Mouse (Mus musculus): ENCODE data around the gene Atp1a4. TPM values are rescaled to one million over a fixed set of nuclear protein-coding genes. Genes with fewer than 3 reads are reported as not detected.
A peak's percentile ranks its signal among the peaks of the same experiment; 100 is the strongest.

Gene Atp1a4
- total RNA-seq, 2 experiments from 2014 or later, result not detected

DNA sequence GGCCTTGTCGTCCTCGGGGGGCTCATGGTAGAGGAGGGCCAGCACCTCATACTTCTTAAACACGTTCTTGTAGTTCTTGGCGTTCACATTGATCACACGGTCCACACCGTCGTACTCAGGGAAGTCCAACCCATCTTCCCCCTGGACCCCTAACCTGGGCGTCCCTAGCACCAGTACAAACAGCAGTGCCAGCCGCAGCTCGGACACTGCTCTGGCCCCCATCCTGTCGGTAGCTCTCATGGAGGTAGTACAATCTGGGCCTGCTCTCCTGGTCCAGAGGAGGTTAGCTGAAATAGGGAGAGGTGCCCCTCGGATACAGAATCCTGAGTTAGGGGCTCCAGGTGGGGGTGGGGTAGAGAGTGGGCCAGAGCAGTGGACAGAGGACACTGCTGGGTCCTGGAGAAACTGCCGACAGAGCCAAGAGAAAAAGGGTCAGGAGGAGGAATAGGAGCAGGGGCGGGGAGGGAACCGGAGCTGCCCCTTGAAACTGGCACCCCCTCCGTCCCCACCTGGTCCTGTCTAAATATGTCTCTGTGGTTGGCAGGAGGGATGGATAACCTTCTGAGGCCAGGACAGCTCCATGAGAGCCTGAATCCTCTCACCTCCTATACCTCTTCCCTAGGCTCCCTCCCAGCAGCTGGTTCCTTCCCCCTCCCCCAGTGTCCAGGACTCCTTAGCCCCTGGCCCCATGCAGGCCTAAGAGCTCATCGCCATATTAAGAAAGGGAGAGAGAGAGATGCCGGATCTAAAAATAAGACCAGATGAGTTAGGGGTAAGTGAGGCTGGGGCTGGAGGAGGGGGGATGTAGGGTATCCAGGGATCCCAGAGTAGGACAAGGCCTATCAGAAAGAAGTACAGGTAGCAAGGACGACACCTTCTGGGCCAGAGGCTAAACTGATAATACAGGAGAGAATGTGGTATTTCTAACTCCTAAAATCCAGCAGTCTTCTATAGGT lies 38.5 kb downstream of the Atp1a4 start, which contains the start of gene Casq1:
TSS of gene Casq1 (minus strand) at position 418 of the 956 bp plus-strand sequence.
- no peak for DNase-seq (ENCODE audit: low spot score in 2 of 2)

DNA sequence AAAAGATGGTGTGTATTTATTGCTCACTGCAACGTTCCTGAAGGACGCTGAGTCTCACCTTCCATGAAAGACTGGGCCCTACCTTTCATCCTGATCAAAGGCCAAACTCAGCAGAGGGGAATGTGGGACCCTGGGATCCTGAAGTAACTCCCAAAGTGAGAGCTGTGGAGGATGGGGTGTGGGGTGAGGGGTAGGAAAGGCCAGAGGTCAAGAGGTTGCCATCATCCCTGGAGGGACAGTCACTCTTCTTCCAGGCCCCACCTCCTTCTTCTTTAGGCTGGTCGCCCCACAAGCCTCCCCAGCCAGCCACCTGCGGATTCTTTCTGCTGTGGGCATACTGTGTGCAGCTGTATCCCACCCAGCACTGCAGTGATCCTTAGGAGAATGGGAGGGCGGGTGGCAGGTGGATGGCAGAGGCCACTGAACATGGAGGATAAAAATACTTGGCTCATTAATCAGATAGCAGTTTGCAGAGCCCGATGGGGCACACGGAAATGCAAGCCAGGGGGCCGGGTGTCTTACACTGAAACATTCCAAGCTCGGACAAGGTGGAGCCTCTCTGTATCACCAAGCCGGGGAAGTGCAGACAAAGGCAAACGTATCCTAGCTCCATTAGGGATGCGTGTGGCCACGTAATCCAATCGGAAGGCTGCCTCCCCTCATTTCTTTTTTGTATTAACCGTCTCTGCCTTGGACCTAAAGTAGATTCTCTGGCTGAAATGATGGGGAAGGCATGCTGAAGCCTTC lies 39.9 kb downstream of the Atp1a4 start:
- DNase-seq (ENCODE audit: low spot score in 2 of 2), result no peak

DNA sequence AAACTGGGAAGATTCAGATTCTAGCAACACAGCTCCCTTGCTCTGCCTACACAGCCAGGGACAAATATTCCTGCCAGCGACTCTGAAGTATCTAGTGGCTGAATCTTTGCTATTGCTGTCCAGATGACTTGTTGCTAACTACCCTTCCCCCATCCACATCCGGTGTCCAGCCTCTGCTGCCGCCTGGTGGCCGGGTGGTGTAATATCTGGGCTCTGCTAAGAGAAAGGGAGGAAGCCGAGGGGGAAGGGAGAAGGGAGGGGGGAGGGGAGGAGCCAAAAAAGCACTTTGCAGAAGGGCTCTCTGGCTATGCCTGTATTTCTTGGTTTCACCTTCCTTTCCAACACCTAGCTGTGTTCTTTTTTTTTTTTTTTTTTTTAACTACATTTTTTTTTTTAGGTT lies 41.1 kb downstream of the Atp1a4 start:
- peak; percentile 93 to 94 for DNase-seq (ENCODE audit: low spot score in 2 of 2)

DNA sequence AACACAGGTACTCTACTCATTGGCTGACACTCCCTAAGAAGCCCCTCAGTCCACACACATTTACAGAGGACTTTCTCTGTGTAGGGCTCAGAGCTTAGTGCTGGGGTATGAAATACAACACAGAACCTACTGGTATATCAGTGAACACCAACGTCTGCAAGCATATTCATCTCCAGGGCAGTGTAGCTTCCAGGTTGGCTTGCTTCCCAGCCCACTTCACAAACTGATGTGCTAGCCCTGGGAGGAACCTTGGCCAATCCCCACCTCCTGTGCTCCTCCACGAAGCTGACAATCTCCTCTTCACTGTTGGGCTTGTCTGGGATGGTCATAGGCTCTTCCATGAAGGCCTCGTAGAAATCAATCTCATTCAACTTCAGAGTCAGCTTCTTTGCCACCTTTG lies 43.5 kb downstream of the Atp1a4 start:
- no peak for DNase-seq (ENCODE audit: low spot score in 2 of 2)

DNA sequence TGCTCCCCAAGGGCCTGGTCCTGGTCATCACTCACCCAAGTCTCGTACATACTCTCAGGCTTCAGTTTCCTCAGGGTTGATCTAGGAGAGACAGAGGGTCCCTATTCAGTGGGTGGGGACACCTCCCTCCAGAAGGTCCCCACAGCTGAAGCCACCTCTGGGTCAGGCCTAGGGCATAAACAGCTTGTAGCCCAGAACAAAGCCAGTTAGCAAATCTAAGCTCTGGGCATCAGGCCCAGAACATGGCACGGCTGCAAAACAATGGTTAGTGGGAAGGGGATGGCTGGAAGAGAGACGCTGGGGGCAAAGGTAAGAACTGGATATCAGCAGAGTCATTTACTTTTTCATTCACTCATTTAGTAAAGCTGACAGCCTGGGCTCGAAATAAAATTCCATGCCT lies 44.4 kb downstream of the Atp1a4 start:
- DNase-seq (ENCODE audit: low spot score in 2 of 2), result no peak

DNA sequence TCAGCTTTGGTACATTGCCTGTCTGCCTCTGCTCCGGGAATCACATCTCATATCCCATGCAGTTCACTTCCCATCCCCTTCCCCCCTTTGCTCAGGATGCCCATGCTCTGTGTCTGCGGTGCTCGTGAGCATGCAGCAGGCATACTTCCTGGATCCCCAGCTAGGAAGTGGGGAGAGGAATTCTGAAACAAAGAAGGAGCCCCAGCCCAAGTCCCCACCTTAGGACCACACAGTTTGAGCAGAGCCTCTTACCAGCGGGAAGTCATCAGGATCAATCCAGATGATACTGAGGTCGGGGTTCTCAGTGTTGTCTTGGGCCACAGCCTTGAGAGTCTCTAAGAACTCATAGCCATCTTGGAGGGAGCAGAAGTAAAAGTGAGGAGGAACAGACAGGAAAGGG lies 45.4 kb downstream of the Atp1a4 start:
- no peak for DNase-seq (ENCODE audit: low spot score in 2 of 2)

DNA sequence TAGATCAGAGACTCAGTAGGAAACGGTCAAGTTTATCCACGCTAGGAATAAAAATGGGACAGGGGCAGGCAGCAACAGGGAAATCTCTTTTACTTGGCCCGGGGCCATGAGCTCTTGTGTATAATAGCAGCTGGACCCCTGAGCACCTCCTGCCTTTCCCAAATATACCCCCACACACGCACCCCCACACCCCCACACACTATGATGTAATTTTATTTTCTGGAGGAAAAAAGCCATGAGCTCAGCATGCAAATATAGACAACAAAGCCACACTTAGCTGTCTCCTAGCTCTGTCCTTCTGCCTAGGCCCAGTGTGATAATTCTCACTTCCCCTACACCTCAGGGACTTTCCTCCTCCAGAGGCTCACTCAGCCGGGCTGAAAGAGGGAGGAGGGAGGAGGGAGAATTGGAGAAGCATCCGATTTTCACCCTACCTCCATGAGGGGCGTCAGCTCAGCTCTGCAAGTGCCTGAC lies 51.1 kb downstream of the Atp1a4 start:
- peak; percentile 47 to 49 for DNase-seq (ENCODE audit: low spot score in 2 of 2)

DNA sequence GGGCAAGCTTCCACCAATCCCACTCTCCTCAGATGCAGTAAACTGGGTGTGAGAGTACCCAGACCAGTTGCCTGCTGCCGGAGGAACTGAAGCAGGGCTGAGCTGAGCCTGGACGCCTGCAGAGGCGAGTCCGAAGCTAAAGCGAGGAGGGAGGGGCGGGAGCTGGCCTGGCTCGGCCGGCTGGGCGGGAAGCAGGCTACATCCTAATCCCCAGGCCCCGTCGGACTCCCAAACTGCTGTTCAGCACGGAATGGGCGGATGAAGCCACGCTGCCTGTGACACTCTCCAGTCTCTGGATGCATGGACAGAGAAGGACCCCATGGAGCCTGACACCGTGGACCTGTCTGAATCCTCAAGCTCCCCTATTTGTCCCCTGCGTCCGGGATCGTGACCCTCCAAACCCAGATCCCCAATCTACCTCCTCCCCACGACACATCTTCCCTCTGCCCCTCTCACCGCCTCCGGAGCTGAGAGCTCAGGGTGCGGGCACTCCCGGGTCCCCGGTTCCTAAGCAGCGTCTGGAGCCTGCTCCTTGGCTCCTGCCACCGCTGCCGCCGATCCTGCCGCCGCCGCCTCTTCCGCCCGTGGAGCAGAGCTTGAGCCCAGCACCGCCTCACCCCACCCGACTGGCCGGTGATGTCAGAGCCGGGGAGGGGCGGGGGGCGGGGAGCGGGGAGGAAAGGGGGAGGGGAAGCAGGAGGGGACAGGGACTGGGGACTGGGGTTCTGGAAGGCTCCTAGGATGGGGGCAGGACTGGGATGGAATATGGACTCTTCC lies 51.9 kb downstream of the Atp1a4 start, which contains the start of gene Pea15a:
TSS of gene Pea15a (minus strand) at position 664 of the 777 bp plus-strand sequence.
- peak; percentile 78 to 87 for DNase-seq (ENCODE audit: low spot score in 2 of 2)

DNA sequence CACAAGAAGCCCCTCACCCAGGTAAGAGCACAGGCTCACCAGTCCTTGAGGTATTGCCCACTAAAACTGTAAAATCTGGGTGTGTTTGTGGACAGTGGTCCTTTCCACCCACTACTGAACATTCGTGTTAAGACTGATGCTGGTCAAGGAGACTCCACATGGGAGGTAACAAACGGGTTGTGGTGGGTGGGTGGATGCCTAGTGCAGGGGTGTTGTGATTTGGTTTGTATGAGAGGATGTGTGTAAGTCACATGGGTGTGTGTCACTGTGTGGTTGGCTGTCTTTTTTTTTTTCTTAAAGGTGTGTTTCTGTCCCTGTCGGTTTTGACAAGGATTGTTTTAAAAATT lies 52.5 kb downstream of the Atp1a4 start:
- no peak for DNase-seq (ENCODE audit: low spot score in 2 of 2)

DNA sequence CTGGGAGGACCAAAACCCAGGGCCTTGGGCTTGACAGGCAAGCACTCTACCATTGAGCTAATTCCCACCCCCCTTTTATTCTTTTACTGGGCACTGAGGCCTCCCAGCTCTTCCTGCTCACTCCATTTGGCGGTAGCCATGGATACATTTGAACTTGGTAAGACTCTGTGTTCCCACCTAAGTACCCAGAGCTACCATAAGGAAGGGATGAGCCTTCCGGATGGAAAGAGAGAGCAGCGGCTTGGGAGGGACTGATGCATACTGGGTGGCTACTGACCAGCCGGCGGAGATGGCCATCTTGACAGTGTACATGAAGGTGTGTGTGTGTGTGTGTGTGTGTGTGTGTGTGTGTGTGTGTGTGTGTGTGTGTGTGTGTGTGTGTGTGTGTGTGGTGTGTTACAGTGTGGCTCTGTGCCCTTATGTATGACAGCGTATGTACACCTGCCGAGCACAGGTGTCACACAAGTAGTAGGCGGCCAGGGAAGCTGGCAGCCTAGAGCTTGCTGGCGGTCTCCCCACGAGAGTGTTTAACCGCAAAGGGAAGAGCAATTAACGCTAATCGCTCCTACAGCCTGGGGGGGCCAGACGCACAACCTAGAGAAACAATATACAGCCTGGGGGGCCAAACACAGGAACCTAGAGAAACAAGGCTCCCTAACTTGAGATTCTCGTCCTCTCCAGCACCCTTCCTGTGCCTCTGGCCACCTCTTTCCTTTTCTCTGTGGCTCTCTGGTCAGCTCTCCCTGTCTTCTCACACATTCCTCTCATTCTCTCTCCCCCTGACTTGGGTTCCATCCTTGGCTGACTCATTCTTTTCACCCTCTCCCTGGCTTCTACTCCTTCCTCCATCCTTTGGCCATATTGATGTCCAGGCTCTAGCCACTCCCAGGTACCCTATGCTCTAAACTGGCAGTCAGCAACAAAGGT lies 53.1 kb downstream of the Atp1a4 start:
- no peak for DNase-seq (ENCODE audit: low spot score in 2 of 2)

DNA sequence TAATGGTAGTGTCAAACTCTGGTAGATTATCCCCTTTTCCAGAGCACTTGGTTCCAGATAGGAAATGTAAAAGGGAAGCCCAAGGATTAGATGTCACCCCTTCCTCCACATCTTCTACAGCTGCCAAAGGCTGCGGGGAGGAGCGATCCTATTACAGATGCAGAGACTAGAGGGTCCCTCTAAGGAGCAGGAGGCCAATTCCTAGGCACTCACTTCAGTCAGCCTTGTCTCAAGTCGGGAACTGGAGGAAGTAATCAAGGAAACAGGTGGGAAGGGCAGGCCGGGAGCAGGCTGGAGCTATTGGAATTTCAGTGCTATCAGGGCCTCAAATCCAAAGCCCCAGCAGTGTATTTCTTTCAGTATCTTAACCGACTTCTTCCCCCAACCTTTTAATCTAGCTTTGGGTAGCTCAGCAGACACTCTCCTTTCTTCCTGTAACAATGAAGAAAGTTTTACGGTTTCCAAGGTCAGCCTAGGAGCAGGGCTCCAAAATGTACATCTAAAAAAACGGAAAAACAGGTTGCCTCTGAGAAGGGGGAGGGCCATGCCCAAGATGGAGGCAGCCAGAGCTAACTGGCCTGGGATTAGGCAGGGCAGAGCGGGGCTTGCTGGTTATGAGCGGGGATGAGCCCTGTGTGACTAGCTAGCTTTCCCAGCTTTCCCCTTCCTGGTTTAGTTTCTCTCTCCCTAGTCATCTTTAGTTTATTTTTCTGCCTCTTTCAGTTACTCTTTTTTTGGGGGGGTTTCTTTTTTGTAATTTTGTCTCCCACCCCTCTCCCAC lies 54.0 kb downstream of the Atp1a4 start:
- DNase-seq (ENCODE audit: low spot score in 2 of 2), result no peak

DNA sequence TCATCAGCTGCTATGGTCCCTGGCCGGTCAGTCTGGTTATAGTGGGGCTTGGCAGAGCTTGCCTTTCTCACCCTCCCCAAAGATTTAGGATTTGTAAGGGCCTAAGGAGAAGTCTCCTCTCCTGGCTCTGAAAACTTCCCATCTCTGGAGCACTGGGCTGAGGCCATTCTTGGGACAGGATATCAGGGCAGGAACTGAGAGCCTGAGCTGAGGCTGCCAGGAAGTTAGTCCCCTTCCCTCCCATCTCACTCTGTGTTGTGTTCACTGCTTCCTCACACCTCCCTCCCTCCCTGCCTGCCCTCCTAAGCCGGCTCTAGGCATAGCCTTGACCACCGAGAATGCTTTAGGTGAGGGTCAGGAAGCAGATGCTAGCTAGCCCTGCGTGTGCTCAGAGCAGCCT lies 54.6 kb downstream of the Atp1a4 start:
- DNase-seq (ENCODE audit: low spot score in 2 of 2), result no peak

DNA sequence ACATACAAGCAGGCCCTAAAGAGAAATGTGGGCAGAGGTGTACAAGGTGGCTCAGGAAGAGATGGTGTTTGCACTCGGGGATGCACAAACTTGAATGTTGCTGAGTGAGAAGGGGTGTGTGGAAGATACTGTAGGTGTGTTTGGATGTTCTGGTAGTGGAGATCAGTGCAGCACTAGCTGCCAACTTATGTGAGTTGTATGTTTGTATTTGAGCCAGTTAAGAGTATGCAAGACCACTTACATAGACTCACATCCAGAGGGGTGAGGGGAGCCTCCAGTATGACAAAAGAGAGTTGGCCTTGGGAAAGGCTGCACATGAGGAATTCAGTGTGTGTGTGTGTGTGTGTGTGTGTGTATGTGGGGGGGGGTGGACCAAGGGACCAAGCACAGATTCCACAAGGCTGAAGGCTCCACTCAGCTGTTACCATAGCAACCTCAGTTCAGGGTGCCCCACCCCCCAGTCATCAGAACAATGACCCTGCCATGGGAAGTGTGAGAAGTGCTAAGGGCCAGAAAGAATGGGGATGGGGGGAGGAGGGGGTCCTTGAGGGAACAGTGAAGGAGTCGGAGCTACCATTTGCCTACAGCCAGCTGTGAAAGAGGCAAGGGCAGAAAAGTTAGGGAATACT lies 55.2 kb downstream of the Atp1a4 start:
- DNase-seq (ENCODE audit: low spot score in 2 of 2), result no peak

DNA sequence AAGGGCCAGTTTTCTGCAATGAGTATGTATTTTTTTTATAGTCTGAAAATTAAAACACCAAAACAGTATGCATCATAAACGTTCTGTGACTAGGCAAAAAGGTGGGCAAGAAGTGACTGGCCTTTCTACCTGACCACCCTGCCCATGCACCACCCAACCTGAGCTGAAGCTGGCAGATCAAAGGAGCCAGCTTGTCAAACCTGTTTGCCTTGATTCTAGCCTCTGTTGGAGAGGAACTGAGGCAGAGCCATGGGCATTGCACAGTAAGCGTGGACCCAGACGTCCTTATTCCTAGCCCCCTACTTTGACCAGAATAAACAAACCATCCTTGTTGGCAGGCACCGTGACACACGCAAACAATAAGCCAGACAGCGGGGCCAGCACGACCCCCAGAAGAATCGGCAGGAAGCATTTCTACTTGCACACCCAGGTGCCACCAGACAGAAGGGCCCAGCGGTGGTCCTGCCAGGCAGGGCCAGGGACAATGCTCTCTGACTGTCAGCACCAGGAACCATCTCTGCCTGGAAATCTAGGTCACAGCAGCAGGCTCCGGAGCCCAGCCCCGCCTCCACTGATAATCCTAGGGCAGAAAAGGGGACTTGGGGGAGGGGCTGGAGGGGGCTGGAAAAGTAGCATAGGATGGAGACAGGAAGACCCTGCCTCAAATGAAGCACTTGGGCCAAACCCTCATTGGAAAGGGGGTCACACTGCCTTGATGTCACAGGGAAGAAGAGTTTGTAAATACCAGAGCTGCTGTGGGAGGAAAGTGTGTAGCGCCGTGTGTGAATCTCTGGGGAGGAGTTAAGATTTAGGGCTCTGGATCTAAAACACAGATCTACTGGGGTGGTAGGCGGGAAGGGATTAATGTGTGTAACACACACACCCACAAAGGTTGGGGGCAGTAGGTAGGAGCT lies 56.0 kb downstream of the Atp1a4 start:
- DNase-seq (ENCODE audit: low spot score in 2 of 2), result no peak

DNA sequence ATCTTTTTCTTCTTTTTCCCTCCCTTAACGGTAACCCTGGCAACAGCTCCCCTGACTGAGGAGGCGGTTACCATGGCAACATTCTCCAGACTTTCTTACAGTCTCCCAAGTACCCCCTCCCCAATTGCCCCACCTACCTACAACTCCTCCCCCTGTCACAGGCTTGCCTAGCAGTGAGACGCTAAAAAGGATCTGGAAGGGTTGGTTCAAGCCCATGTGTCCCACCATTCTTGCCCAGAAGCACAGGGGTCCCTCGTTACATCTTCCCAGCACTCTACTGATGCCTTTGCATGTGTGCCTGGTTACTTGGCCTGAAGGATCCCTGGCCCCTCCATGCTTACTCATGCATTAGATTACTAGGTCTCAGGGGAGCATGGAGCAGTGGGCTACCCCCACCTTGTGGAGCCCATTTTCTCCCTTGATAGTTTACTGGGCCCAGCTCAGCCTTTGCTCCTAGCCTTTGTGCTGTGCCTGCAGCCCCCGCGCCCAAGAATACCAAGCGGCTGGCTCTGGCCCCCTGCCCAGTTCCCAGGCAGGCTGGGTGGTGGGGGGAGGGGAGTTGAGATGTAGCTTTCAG lies 57.3 kb downstream of the Atp1a4 start:
- peak; percentile 73 to 77 for DNase-seq (ENCODE audit: low spot score in 2 of 2)

DNA sequence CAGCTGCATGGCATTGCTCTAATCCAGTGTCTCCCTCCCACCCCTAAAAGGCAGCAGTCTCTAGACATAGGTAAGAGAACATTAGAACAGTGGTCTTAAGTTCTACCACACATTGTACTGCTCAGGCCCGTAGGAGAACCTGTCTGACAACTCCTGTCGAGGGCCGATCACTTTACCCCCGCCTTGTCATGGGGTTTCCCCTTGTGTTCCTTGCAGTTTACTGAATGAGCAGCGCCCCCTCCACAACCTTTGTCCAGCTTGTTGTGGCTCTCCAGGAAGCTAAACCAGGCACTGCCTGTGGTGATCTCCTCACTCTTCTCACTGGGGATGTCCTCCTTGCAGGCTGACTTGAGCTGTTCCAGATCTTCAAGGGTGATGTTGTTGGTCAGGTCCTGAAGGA lies 58.1 kb downstream of the Atp1a4 start:
- DNase-seq (ENCODE audit: low spot score in 2 of 2), result no peak

DNA sequence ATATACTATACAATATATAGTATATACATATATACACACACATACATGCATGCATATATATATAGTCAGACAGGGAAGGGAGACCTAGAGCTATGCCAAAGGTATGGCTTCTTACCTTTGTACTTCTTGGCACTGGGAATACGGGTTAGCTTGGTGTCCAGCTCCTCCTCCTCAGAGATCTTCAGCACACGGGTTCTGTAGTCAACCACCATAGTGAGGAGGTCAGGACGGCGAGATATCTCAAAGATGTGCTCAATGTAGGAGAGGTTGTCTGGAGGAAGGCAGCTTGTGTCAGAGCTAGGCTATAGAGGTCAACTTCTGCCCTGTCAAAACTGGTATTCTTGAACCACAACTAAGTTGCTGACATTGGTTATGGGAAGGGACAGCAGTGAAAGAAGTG lies 59.2 kb downstream of the Atp1a4 start:
- DNase-seq (ENCODE audit: low spot score in 2 of 2), result no peak

Data from left cerebral cortex, adult 18-20 months (tissue).